Mouse (Mus musculus) heart, adult 2 months (tissue): ENCODE results near the gene Esyt1. TPM values are rescaled to one million over a fixed set of nuclear protein-coding genes. Genes with fewer than 3 reads are reported as not detected.
A peak's percentile ranks its signal among the peaks of the same experiment; 100 is the strongest.

Experiments
- DNase-seq, 2 experiments: peaks; one replicate each; pipeline ENCODE4 v3.0.0; 2021
- H3K27ac ChIP-seq: fragments of 200-600 bp; 2 replicates; pipeline ENCODE4 v1.8.1; 2022
- H3K27me3 ChIP-seq: fragments of 200-500 bp; 2 replicates; pipeline ENCODE4 v1.6.1; 2012; ENCODE audit warnings: mild to moderate bottlenecking, low read length, inconsistent platforms, mixed read lengths; ENCODE audit not compliant: control insufficient read depth, insufficient read depth
- H3K36me3 ChIP-seq: fragments of 200-500 bp; 2 replicates; pipeline ENCODE4 v1.6.1; 2012; ENCODE audit warnings: low read length, inconsistent platforms; ENCODE audit not compliant: control insufficient read depth, insufficient read depth
- H3K4me1 ChIP-seq: fragments of 200-500 bp; 2 replicates; pipeline ENCODE4 v1.6.1; 2011; ENCODE audit warnings: low read length; ENCODE audit not compliant: control insufficient read depth, insufficient read depth
- H3K4me3 ChIP-seq: fragments of 200-600 bp; 2 replicates; pipeline ENCODE4 v1.8.1; 2022
- H3K79me2 ChIP-seq: fragments of 200-500 bp; replicated peaks from 2 replicates; pipeline ENCODE4 v1.6.1; 2012; ENCODE audit warnings: mild to moderate bottlenecking, inconsistent platforms, low read length, moderate library complexity, mixed read lengths; ENCODE audit not compliant: control insufficient read depth, insufficient read depth
- H3K9ac ChIP-seq: fragments of 200-500 bp; 2 replicates; pipeline ENCODE4 v1.6.1; 2012; ENCODE audit warnings: low read depth, mild to moderate bottlenecking, control low read depth, inconsistent platforms, low read length, mixed read lengths
- CTCF ChIP-seq: fragments of 200-600 bp; IDR thresholded peaks from 2 replicates; pipeline ENCODE4 v1.8.1; 2022; ENCODE audit warnings: antibody characterized with exemption, mild to moderate bottlenecking, moderate library complexity
- EP300 ChIP-seq: fragments of 200-500 bp; IDR thresholded peaks from 2 replicates; pipeline ENCODE4 v1.6.1; 2011; ENCODE audit warnings: low read depth, low read length, control low read depth; ENCODE audit not compliant: insufficient read depth
- POLR2A ChIP-seq: fragments of 200-500 bp; IDR thresholded peaks from 2 replicates; pipeline ENCODE4 v1.6.1; 2011; ENCODE audit warnings: mild to moderate bottlenecking, low read depth, low read length, control low read depth; ENCODE audit not compliant: insufficient read depth
- WGBS: fragments of 180-500 bp; shearing (Covaris S2); methylation state at CpG from one replicate; pipeline ENCODE4 v1.1.7; 2018; 5-methylcytosine and 5-hydroxymethylcytosine counted together
- intact Hi-C: fragments of 180-260 bp; cut with DNase I; formaldehyde crosslinking; loops from one replicate; pipeline ENCODE4 v1.15.1; 2025
- microRNA-seq, 2 experiments: library from miRNA; unstranded; fragments of <30 nt; microRNA quantifications; one replicate each; pipeline ENCODE4 v1.2.0; 2021
- polyA plus RNA-seq: library from polyadenylated mRNA; depleted of rRNA; stranded (reverse); fragments of >200 nt; gene quantifications from 2 replicates; pipeline ENCODE4 v1.2.3, GENCODE M21; 2012; rRNA removed
- total RNA-seq, 2 experiments: library from RNA; stranded (reverse); gene quantifications; 2 replicates each; pipeline ENCODE4 v1.2.3; 2021

Esyt1 gene
- total and polyA plus RNA-seq, 3 experiments: 16.4 to 24.7 (median 17.9) TPM

GRCm38 (mm10) chr10:128487861-128488712 lies 37.6 kb downstream of the Esyt1 start:
- intact Hi-C loops: no loop called here
- DNase-seq: no peak
- H3K27me3 ChIP-seq: no peaks in the 10 kb centered on the region
- WGBS: 85% methylated on average over 22 of the region's 22 CpGs
- H3K27ac ChIP-seq: no peak overlapping the region; the same call in 1 of the 2 replicates
- TF ChIP-seq POLR2A (no peak), EP300 (no peak), CTCF (no peak)
- H3K4me1 ChIP-seq: peaks cover 12% of the 10 kb centered on the region
- H3K4me3 ChIP-seq: no peak overlapping the region
- peaks cover 11% of the 10 kb centered on the region for H3K36me3 ChIP-seq
- no peaks in the 10 kb centered on the region; the same call in 1 of the 2 replicates for H3K79me2 ChIP-seq
- H3K9ac ChIP-seq: no peak overlapping the region

DNA sequence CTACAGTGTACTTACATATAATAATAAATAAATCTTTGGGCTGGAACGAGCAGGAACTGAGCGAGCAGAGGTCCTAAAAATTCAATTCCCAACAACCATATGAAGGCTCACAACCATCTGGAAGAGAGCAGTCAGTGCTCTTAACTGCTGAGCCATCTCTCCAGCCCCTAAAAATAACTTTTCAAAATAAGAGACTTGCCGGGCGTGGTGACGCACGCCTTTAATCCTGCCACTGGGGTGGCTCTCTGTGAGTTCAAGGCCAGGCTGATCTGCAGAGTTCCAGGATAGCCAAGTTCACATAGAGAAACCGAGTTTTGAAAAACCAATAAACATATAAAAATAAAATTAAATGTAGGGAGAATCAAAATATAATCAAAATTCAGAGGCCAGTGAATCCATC lies 39.3 kb downstream of the Esyt1 start:
- DNase-seq: no peak
- WGBS: 68% methylated on average over 7 of the region's 7 CpGs
- Histone ChIP-seq H3K79me2 (no peaks in the 10 kb centered on the region; the same call in 1 of the 2 replicates), H3K4me3 (no peak overlapping the region), H3K9ac (no peak overlapping the region), H3K4me1 (peaks cover 5% of the 10 kb centered on the region), H3K27ac (no peak overlapping the region), H3K36me3 (peaks cover 11% of the 10 kb centered on the region), H3K27me3 (no peaks in the 10 kb centered on the region)
- intact Hi-C loops: no loop called here
- TF ChIP-seq POLR2A (no peak), EP300 (no peak), CTCF (no peak)

DNA sequence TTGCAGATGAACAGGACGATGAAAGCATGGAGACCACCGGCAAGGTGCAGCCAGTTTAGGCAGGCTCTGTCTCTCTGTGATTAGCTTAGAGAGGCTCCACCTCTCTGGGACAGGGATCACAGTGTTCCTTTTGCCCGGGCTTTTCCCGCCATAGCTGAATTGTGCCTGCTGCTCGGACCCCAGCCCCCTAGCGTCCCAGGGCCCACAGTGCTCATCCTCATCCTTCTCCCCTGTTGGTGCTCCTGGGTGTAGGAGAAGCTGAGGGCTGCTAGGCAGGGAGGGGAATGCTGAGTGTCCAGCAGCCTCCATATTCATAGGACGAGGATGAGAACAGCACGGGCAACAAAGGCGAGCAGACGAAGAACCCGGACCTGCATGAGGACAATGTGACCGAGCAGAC lies 51.3 kb downstream of the Esyt1 start:
- 0 out of 2 replicates have a peak, but pooled peaks cover 2% of the 10 kb centered on the region for H3K79me2 ChIP-seq
- H3K4me1 ChIP-seq: no peaks in the 10 kb centered on the region
- intact Hi-C loops: no loop called here
- H3K4me3 ChIP-seq: no peak overlapping the region
- 87% methylated on average over 12 of the region's 12 CpGs for WGBS
- TF ChIP-seq POLR2A (no peak), CTCF (no peak), EP300 (no peak)
- no peak overlapping the region for H3K9ac ChIP-seq
- DNase-seq: no peak
- no peaks in the 10 kb centered on the region for H3K27me3 ChIP-seq
- H3K27ac ChIP-seq: no peak overlapping the region
- H3K36me3 ChIP-seq: no peaks in the 10 kb centered on the region

GRCm38 (mm10) chr10:128460270-128460630 lies 65.4 kb downstream of the Esyt1 start:
- H3K79me2 ChIP-seq: no peaks in the 10 kb centered on the region
- intact Hi-C loops: loop anchor here (2.0 kb wide), 1 partner anchor 33 kb away; no protein-coding TSS in a partner anchor
- H3K36me3 ChIP-seq: peaks cover 5% of the 10 kb centered on the region
- no peaks in the 10 kb centered on the region for H3K27me3 ChIP-seq
- DNase-seq: no peak
- peak overlapping the region; percentile 26; the same call in 1 of the 2 replicates for H3K9ac ChIP-seq
- peak overlapping the region; percentile 84; the same call in 1 of the 2 replicates for H3K27ac ChIP-seq
- peak overlapping the region; percentile 60 for H3K4me3 ChIP-seq
- H3K4me1 ChIP-seq: peaks cover 3% of the 10 kb centered on the region
- 17% methylated on average over 5 of the region's 5 CpGs for WGBS
- TF ChIP-seq POLR2A (no peak), CTCF (no peak), EP300 (no peak)

Small RNA genes lying within 50 kb of the gene (microRNA-seq; reads per million reads assigned to microRNA genes)
- gene Gm47275: 0 to 0.39 reads per million in 2 experiments
- 0 to 1.2 reads per million in 2 experiments for gene Mir6916

Other genes starting within 250 kb of the Esyt1 start
- gene Il23a, start 227.1 kb downstream of the Esyt1 start, total RNA-seq: under 1 TPM in 1 of 2 experiments, not detected in 1; 0.16 TPM
- gene Il23a, start 227.1 kb downstream of the Esyt1 start, polyA plus RNA-seq: 0.12 TPM in 1 of 2 replicates, not detected in the other
- 1 to 10 TPM; 6.5 to 6.9 TPM for gene Pan2, start 222.5 kb downstream of the Esyt1 start, total RNA-seq
- 15.2 and 19.8 TPM in 2 replicates for gene Pan2, start 222.5 kb downstream of the Esyt1 start, polyA plus RNA-seq
- gene Cnpy2, start 203.4 kb downstream of the Esyt1 start, total RNA-seq: 10 to 100 TPM; 58.9 to 65.3 TPM
- 27.8 and 48.0 TPM in 2 replicates for gene Cnpy2, start 203.4 kb downstream of the Esyt1 start, polyA plus RNA-seq
- 1,000 to 10,000 TPM in 1 of 2 experiments, 100 to 1,000 TPM in 1; 947 to 1,091 TPM for gene Cs, start 188.1 kb downstream of the Esyt1 start, total RNA-seq
- 1,148 and 1,658 TPM in 2 replicates for gene Cs, start 188.1 kb downstream of the Esyt1 start, polyA plus RNA-seq
- 100 to 1,000 TPM; 332 to 391 TPM for gene Coq10a, start 156.9 kb downstream of the Esyt1 start, total RNA-seq
- 356 and 500 TPM in 2 replicates for gene Coq10a, start 156.9 kb downstream of the Esyt1 start, polyA plus RNA-seq
- 10 to 100 TPM; 41.8 to 47.5 TPM for gene Ankrd52, start 148.8 kb downstream of the Esyt1 start, total RNA-seq
- gene Ankrd52, start 148.8 kb downstream of the Esyt1 start, polyA plus RNA-seq: 29.2 and 34.6 TPM in 2 replicates
- not detected for gene Slc39a5, start 124.6 kb downstream of the Esyt1 start, total RNA-seq
- not detected in 2 replicates for gene Slc39a5, start 124.6 kb downstream of the Esyt1 start, polyA plus RNA-seq
- 10 to 100 TPM; 45.2 to 48.2 TPM for gene Nabp2, start 114.4 kb downstream of the Esyt1 start, total RNA-seq
- gene Nabp2, start 114.4 kb downstream of the Esyt1 start, polyA plus RNA-seq: 25.0 and 25.1 TPM in 2 replicates
- gene Rnf41, start 114.2 kb downstream of the Esyt1 start, total RNA-seq: 10 to 100 TPM; 15.8 to 16.9 TPM
- 12.5 and 17.8 TPM in 2 replicates for gene Rnf41, start 114.2 kb downstream of the Esyt1 start, polyA plus RNA-seq
- 10 to 100 TPM; 75.5 to 77.6 TPM for gene Smarcc2, start 66.6 kb downstream of the Esyt1 start, total RNA-seq
- gene Smarcc2, start 66.6 kb downstream of the Esyt1 start, polyA plus RNA-seq: 49.1 and 61.1 TPM in 2 replicates
- gene Myl6, start 31.7 kb downstream of the Esyt1 start, total RNA-seq: 100 to 1,000 TPM; 242 to 302 TPM
- 379 and 468 TPM in 2 replicates for gene Myl6, start 31.7 kb downstream of the Esyt1 start, polyA plus RNA-seq
- gene Myl6b, start 27.2 kb downstream of the Esyt1 start, total RNA-seq: 1 to 10 TPM; 3.5 to 3.8 TPM
- 2.9 and 4.1 TPM in 2 replicates for gene Myl6b, start 27.2 kb downstream of the Esyt1 start, polyA plus RNA-seq
- 1 to 10 TPM; 7.5 to 7.6 TPM for gene Zc3h10, start 21.9 kb upstream of the Esyt1 start, total RNA-seq
- 6.6 and 6.8 TPM in 2 replicates for gene Zc3h10, start 21.9 kb upstream of the Esyt1 start, polyA plus RNA-seq
- gene Rpl41, start 23.4 kb upstream of the Esyt1 start, total RNA-seq: 1,000 to 10,000 TPM; 1,453 to 1,598 TPM
- 853 and 867 TPM in 2 replicates for gene Rpl41, start 23.4 kb upstream of the Esyt1 start, polyA plus RNA-seq
- gene Pa2g4, start 40.1 kb upstream of the Esyt1 start, total RNA-seq: 10 to 100 TPM; 39.4 to 44.2 TPM
- 19.5 and 35.6 TPM in 2 replicates for gene Pa2g4, start 40.1 kb upstream of the Esyt1 start, polyA plus RNA-seq
- 1 to 10 TPM; 6.3 to 8.2 TPM for gene Erbb3, start 63.8 kb upstream of the Esyt1 start, total RNA-seq
- gene Erbb3, start 63.8 kb upstream of the Esyt1 start, polyA plus RNA-seq: 5.5 and 7.7 TPM in 2 replicates
- 100 to 1,000 TPM; 229 to 279 TPM for gene Rps26, start 100.9 kb upstream of the Esyt1 start, total RNA-seq
- gene Rps26, start 100.9 kb upstream of the Esyt1 start, polyA plus RNA-seq: 315 and 337 TPM in 2 replicates
- gene Ikzf4, start 120.1 kb upstream of the Esyt1 start, total RNA-seq: 1 to 10 TPM in 1 of 2 experiments, under 1 TPM in 1; 0.97 to 1.8 TPM
- 0.88 TPM in 2 replicates for gene Ikzf4, start 120.1 kb upstream of the Esyt1 start, polyA plus RNA-seq
- 10 to 100 TPM; 25.6 to 26.6 TPM for gene Suox, start 148.2 kb upstream of the Esyt1 start, total RNA-seq
- 21.8 and 37.9 TPM in 2 replicates for gene Suox, start 148.2 kb upstream of the Esyt1 start, polyA plus RNA-seq
- 10 to 100 TPM; 72.8 to 80.0 TPM for gene Rab5b, start 170.4 kb upstream of the Esyt1 start, total RNA-seq
- 68.9 and 111 TPM in 2 replicates for gene Rab5b, start 170.4 kb upstream of the Esyt1 start, polyA plus RNA-seq
- under 1 TPM; 0.43 to 0.50 TPM for gene Pmel, start 178.3 kb upstream of the Esyt1 start, total RNA-seq
- gene Pmel, start 178.3 kb upstream of the Esyt1 start, polyA plus RNA-seq: 0.59 and 0.66 TPM in 2 replicates
- gene Cdk2, start 179.2 kb upstream of the Esyt1 start, total RNA-seq: 10 to 100 TPM in 1 of 2 experiments, 1 to 10 TPM in 1; 8.5 to 10.9 TPM
- gene Cdk2, start 179.2 kb upstream of the Esyt1 start, polyA plus RNA-seq: 10.0 and 17.5 TPM in 2 replicates
- gene Dgka, start 219.0 kb upstream of the Esyt1 start, total RNA-seq: 10 to 100 TPM; 11.2 to 12.6 TPM
- 17.5 and 20.3 TPM in 2 replicates for gene Dgka, start 219.0 kb upstream of the Esyt1 start, polyA plus RNA-seq
- 1 to 10 TPM; 8.6 to 9.4 TPM for gene Pym1, start 222.0 kb upstream of the Esyt1 start, total RNA-seq
- 7.9 and 10.8 TPM in 2 replicates for gene Pym1, start 222.0 kb upstream of the Esyt1 start, polyA plus RNA-seq